Mouse (Mus musculus) CD8-positive naive resting alpha-beta T cell, adult 2 months (primary cell): ENCODE measurements around the gene Slc8a2.

Experiments
- DNase-seq, 2 experiments: peaks; one replicate each; pipeline ENCODE4 v3.0.0; 2022; ENCODE audit warnings: low read depth in 2 of 2, low spot score in 2 of 2

Slc8a2 gene

GRCm38 (mm10) chr7:16129421-16129845 is at the start of gene Slc8a2:
TSS of gene Slc8a2 (plus strand) at chr7:16129826.
- peak; percentile 21 to 51 for DNase-seq

- no peak for DNase-seq
Measured at GRCm38 (mm10) chr7:16079947-16080346, 49.7 kb upstream of the Slc8a2 start.

GRCm38 (mm10) chr7:16080581-16080980 is 49.0 kb upstream of the Slc8a2 start:
- no peak for DNase-seq

- DNase-seq: no peak
Measured at GRCm38 (mm10) chr7:16083361-16083760, 46.3 kb upstream of the Slc8a2 start.

GRCm38 (mm10) chr7:16087587-16087986 is 42.0 kb upstream of the Slc8a2 start:
- DNase-seq: no peak

GRCm38 (mm10) chr7:16094592-16094991 is 35.0 kb upstream of the Slc8a2 start:
- no peak for DNase-seq

GRCm38 (mm10) chr7:16098021-16099017 is 31.3 kb upstream of the Slc8a2 start, which contains the start of gene Napa:
TSS of gene Napa (plus strand) at chr7:16098458.
- DNase-seq: peak; percentile 97

GRCm38 (mm10) chr7:16099901-16100300 is 29.7 kb upstream of the Slc8a2 start:
- no peak for DNase-seq

GRCm38 (mm10) chr7:16101081-16101480 is 28.5 kb upstream of the Slc8a2 start:
- no peak for DNase-seq

- DNase-seq: no peak
Measured at GRCm38 (mm10) chr7:16101726-16102475, 27.7 kb upstream of the Slc8a2 start.

- DNase-seq: no peak
Measured at GRCm38 (mm10) chr7:16102686-16103226, 26.9 kb upstream of the Slc8a2 start.

GRCm38 (mm10) chr7:16103760-16104159 is 25.9 kb upstream of the Slc8a2 start:
- no peak for DNase-seq

- DNase-seq: no peak
Measured at GRCm38 (mm10) chr7:16104611-16105388, 24.8 kb upstream of the Slc8a2 start.

- no peak for DNase-seq
Measured at GRCm38 (mm10) chr7:16108886-16109542, 20.6 kb upstream of the Slc8a2 start.

- no peak for DNase-seq
Measured at GRCm38 (mm10) chr7:16110158-16110557, 19.5 kb upstream of the Slc8a2 start.

GRCm38 (mm10) chr7:16111284-16112090 is 18.1 kb upstream of the Slc8a2 start:
- DNase-seq: no peak

- DNase-seq: no peak
Measured at GRCm38 (mm10) chr7:16116418-16116817, 13.2 kb upstream of the Slc8a2 start.

- no peak for DNase-seq
Measured at GRCm38 (mm10) chr7:16117100-16117499, 12.5 kb upstream of the Slc8a2 start.

GRCm38 (mm10) chr7:16119569-16120261 is 9.9 kb upstream of the Slc8a2 start, which contains the start of gene Kptn:
TSS of gene Kptn (plus strand) at chr7:16119895.
- peak; percentile 86 to 91 for DNase-seq
